Mouse (Mus musculus) telencephalon, adult 2 months (tissue): Measurements from ENCODE around the gene Ripor2.

Experiments
- DNase-seq: peaks from one replicate; pipeline ENCODE4 v3.0.0-alpha.2; 2011; ENCODE audit warnings: low read depth, low spot score

The Ripor2 gene

GRCm38 (mm10) chr13:24581833-24582232 is at the start of gene Ripor2:
Gene Ripor2, plus strand, starts transcription at chr13:24582189.
- no peak for DNase-seq

GRCm38 (mm10) chr13:24536531-24537167 is 45.3 kb upstream of the Ripor2 start:
- no peak for DNase-seq

- DNase-seq: no peak
Observed at GRCm38 (mm10) chr13:24538012-24538411, 44.0 kb upstream of the Ripor2 start.

- no peak for DNase-seq
Observed at GRCm38 (mm10) chr13:24538941-24539340, 43.0 kb upstream of the Ripor2 start.

GRCm38 (mm10) chr13:24545677-24546076 is 36.3 kb upstream of the Ripor2 start:
- no peak for DNase-seq

- DNase-seq: no peak
Observed at GRCm38 (mm10) chr13:24546801-24547459, 35.1 kb upstream of the Ripor2 start.

GRCm38 (mm10) chr13:24548911-24549310 is 33.1 kb upstream of the Ripor2 start:
- no peak for DNase-seq

- DNase-seq: no peak
Observed at GRCm38 (mm10) chr13:24551100-24551931, 30.7 kb upstream of the Ripor2 start.

GRCm38 (mm10) chr13:24552039-24552438 is 29.9 kb upstream of the Ripor2 start:
- no peak for DNase-seq

GRCm38 (mm10) chr13:24561391-24561790 is 20.6 kb upstream of the Ripor2 start:
- DNase-seq: no peak

GRCm38 (mm10) chr13:24564706-24565105 is 17.3 kb upstream of the Ripor2 start:
- DNase-seq: no peak

GRCm38 (mm10) chr13:24565230-24565949 is 16.6 kb upstream of the Ripor2 start:
- no peak for DNase-seq

GRCm38 (mm10) chr13:24565950-24566320 is 16.1 kb upstream of the Ripor2 start:
- no peak for DNase-seq

- no peak for DNase-seq
Observed at GRCm38 (mm10) chr13:24567176-24567811, 14.7 kb upstream of the Ripor2 start.

- DNase-seq: no peak
Observed at GRCm38 (mm10) chr13:24569066-24569465, 12.9 kb upstream of the Ripor2 start.

GRCm38 (mm10) chr13:24570716-24571115 is 11.3 kb upstream of the Ripor2 start:
- no peak for DNase-seq

- no peak for DNase-seq
Observed at GRCm38 (mm10) chr13:24571906-24572305, 10.1 kb upstream of the Ripor2 start.

GRCm38 (mm10) chr13:24575126-24575525 is 6.9 kb upstream of the Ripor2 start:
- DNase-seq: no peak

GRCm38 (mm10) chr13:24576338-24577119 is 5.5 kb upstream of the Ripor2 start:
- DNase-seq: peak; percentile 95

- no peak for DNase-seq
Observed at GRCm38 (mm10) chr13:24578317-24578716, 3.7 kb upstream of the Ripor2 start.

GRCm38 (mm10) chr13:24580759-24581158 is 1.2 kb upstream of the Ripor2 start:
- DNase-seq: no peak
